Mouse (Mus musculus): ENCODE results near the gene Ehd1. TPM values are rescaled to one million over a fixed set of nuclear protein-coding genes. Genes with fewer than 3 reads are reported as not detected.

Gene Ehd1
- polyA plus RNA-seq, 2 experiments = 38.0 to 81.6 TPM

DNA sequence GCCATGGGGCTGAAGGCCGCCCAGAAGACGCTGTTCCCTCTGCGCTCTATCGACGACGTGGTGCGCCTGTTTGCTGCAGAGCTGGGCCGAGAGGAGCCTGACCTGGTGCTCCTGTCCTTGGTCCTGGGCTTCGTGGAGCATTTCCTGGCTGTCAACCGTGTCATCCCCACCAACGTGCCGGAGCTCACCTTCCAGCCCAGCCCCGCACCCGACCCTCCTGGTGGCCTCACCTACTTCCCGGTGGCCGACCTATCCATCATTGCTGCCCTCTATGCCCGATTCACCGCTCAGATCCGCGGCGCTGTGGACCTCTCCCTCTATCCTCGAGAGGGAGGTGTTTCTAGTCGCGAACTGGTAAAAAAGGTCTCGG lies 58.9 kb downstream of the Ehd1 start:
- Histone ChIP-seq H3K4me1 (replicated peaks; ENCODE audit: control insufficient read depth in 2 of 2, insufficient read depth in 2 of 2, low read length in 1 of 2) (peaks cover 18 to 30% of the 10 kb centered on the region in 2 experiments), H3K27ac (peak overlapping the region; percentile 70), H3K27me3 (ENCODE audit: control insufficient read depth, insufficient read depth, low read length) (no peaks in the 10 kb centered on the region), H3K4me3 (ENCODE audit: insufficient read depth in 1 of 2, low read depth in 2 of 2, low read length in 2 of 2) (peak overlapping the region; percentile 87 to 92), H3K9me3 (ENCODE audit: control insufficient read depth, low read length) (no peaks in the 10 kb centered on the region), H3K9ac (replicated peaks) (peak overlapping the region; percentile 78), H3K36me3 (replicated peaks; ENCODE audit: control insufficient read depth, insufficient read depth, low read depth) (peaks cover 6% of the 10 kb centered on the region), H3K4me2 (ENCODE audit: low read depth) (peak overlapping the region; percentile 100)
- DNase-seq (ENCODE audit: low read depth in 3 of 3, low spot score in 3 of 3) (no peak), ATAC-seq (ENCODE audit: insufficient read depth) (peak; percentile 31; the same call in 1 of the 2 replicates)
- TF ChIP-seq CTCF (IDR thresholded peaks at IDR 0.05; ENCODE audit: low read depth) (peak; percentile 35; the same call in 1 of the 2 replicates), EP300 (IDR thresholded peaks at IDR 0.05; ENCODE audit: low read depth) (no peak)
- under 1% methylated on average over 25 of the region's 25 CpGs for WGBS (ENCODE audit: insufficient replicate concordance)

DNA sequence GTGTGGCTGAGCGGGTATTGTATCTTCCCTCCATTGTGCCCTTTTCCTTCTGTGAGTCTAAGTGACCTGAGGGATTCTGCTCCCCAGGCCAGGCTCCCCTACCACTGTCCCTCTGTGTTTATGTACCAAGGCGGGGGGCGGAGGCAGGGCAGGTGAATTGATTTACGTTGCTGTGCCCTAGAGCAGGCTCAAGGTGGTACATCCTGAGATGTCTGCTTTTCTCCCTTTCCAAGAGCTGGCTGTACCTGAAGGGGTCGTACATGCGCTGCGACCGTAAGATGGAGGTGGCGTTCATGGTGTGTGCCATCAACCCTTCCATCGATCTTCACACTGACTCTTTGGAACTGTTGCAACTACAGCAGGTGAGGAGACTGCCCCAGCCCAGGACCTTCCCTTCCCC lies 60.4 kb downstream of the Ehd1 start:
- WGBS (ENCODE audit: insufficient replicate concordance) = 86% methylated on average over 10 of the region's 10 CpGs
- peaks cover 21 to 37% of the 10 kb centered on the region in 2 experiments for H3K4me1 ChIP-seq (replicated peaks; ENCODE audit: control insufficient read depth in 2 of 2, insufficient read depth in 2 of 2, low read length in 1 of 2)
- no peak overlapping the region for H3K4me3 ChIP-seq (ENCODE audit: insufficient read depth in 1 of 2, low read depth in 2 of 2, low read length in 2 of 2)
- H3K9me3 ChIP-seq (ENCODE audit: control insufficient read depth, low read length) = no peaks in the 10 kb centered on the region
- ATAC-seq (ENCODE audit: insufficient read depth) (no peak), DNase-seq (ENCODE audit: low read depth in 3 of 3, low spot score in 3 of 3) (no peak)
- no peak overlapping the region; the same call in 1 of the 2 replicates for H3K4me2 ChIP-seq (ENCODE audit: low read depth)
- H3K27ac ChIP-seq = no peak overlapping the region
- no peak overlapping the region for H3K9ac ChIP-seq (replicated peaks)
- no peak for TF ChIP-seq CTCF (IDR thresholded peaks at IDR 0.05; ENCODE audit: low read depth)
- no peak for TF ChIP-seq EP300 (IDR thresholded peaks at IDR 0.05; ENCODE audit: low read depth)
- H3K27me3 ChIP-seq (ENCODE audit: control insufficient read depth, insufficient read depth, low read length) = no peaks in the 10 kb centered on the region
- peaks cover 6% of the 10 kb centered on the region for H3K36me3 ChIP-seq (replicated peaks; ENCODE audit: control insufficient read depth, insufficient read depth, low read depth)

DNA sequence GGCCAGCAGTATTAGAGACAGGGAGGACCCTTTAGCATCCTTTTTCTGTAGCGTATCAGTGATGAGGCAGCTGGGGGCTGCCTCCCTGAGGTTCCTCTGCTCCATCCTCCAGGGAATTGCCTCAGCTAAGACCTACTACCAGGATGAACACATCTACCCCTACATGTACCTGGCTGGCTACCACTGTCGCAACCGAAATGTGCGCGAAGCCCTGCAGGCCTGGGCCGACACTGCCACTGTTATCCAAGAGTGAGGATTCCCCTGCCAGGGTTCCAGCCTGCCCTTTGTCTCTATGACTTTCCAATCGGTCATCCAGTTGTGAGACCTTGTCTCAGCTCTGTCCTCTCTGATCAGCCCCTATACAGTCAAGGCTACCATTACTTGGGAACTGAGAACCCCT lies 61.6 kb downstream of the Ehd1 start:
- H3K9me3 ChIP-seq (ENCODE audit: control insufficient read depth, low read length) = no peaks in the 10 kb centered on the region
- H3K36me3 ChIP-seq (replicated peaks; ENCODE audit: control insufficient read depth, insufficient read depth, low read depth) = peaks cover 6% of the 10 kb centered on the region
- H3K4me2 ChIP-seq (ENCODE audit: low read depth) = no peak overlapping the region
- no peak for DNase-seq (ENCODE audit: low read depth in 3 of 3, low spot score in 3 of 3)
- ATAC-seq (ENCODE audit: insufficient read depth) = no peak
- 77% methylated on average over 7 of the region's 7 CpGs for WGBS (ENCODE audit: insufficient replicate concordance)
- no peaks in the 10 kb centered on the region for H3K27me3 ChIP-seq (ENCODE audit: control insufficient read depth, insufficient read depth, low read length)
- H3K9ac ChIP-seq (replicated peaks) = no peak overlapping the region
- TF ChIP-seq EP300 (IDR thresholded peaks at IDR 0.05; ENCODE audit: low read depth) (no peak), CTCF (IDR thresholded peaks at IDR 0.05; ENCODE audit: low read depth) (no peak)
- H3K4me1 ChIP-seq (replicated peaks; ENCODE audit: control insufficient read depth in 2 of 2, insufficient read depth in 2 of 2, low read length in 1 of 2) = peaks cover 21 to 37% of the 10 kb centered on the region in 2 experiments
- no peak overlapping the region for H3K4me3 ChIP-seq (ENCODE audit: insufficient read depth in 1 of 2, low read depth in 2 of 2, low read length in 2 of 2)
- H3K27ac ChIP-seq = no peak overlapping the region

DNA sequence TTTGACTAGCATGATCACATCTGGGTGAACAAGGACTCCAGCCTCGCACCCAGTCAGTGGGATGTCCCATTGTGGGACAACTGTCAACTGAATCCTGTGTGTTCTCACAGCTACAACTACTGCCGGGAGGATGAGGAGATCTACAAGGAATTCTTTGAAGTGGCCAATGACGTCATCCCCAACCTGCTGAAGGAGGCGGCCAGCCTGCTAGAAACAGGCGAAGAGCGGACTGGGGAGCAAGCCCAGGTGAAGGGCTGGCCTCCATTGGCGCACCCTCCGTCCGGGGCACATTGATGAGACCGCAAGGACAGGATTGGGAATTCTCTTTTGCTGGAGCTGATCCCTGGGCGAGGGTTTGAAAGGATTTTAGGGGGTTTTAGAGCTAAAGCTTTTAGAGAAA lies 62.2 kb downstream of the Ehd1 start:
- peaks cover 21 to 40% of the 10 kb centered on the region in 2 experiments for H3K4me1 ChIP-seq (replicated peaks; ENCODE audit: control insufficient read depth in 2 of 2, insufficient read depth in 2 of 2, low read length in 1 of 2)
- H3K27ac ChIP-seq = no peak overlapping the region
- H3K4me3 ChIP-seq (ENCODE audit: insufficient read depth in 1 of 2, low read depth in 2 of 2, low read length in 2 of 2) = no peak overlapping the region
- DNase-seq (ENCODE audit: low read depth in 3 of 3, low spot score in 3 of 3) = no peak
- H3K9me3 ChIP-seq (ENCODE audit: control insufficient read depth, low read length) = no peaks in the 10 kb centered on the region
- ATAC-seq (ENCODE audit: insufficient read depth) = no peak
- H3K9ac ChIP-seq (replicated peaks) = no peak overlapping the region
- 85% methylated on average over 11 of the region's 11 CpGs for WGBS (ENCODE audit: insufficient replicate concordance)
- H3K36me3 ChIP-seq (replicated peaks; ENCODE audit: control insufficient read depth, insufficient read depth, low read depth) = peaks cover 6% of the 10 kb centered on the region
- TF ChIP-seq EP300 (IDR thresholded peaks at IDR 0.05; ENCODE audit: low read depth) (no peak), CTCF (IDR thresholded peaks at IDR 0.05; ENCODE audit: low read depth) (no peak)
- H3K27me3 ChIP-seq (ENCODE audit: control insufficient read depth, insufficient read depth, low read length) = no peaks in the 10 kb centered on the region
- no peak overlapping the region for H3K4me2 ChIP-seq (ENCODE audit: low read depth)

DNA sequence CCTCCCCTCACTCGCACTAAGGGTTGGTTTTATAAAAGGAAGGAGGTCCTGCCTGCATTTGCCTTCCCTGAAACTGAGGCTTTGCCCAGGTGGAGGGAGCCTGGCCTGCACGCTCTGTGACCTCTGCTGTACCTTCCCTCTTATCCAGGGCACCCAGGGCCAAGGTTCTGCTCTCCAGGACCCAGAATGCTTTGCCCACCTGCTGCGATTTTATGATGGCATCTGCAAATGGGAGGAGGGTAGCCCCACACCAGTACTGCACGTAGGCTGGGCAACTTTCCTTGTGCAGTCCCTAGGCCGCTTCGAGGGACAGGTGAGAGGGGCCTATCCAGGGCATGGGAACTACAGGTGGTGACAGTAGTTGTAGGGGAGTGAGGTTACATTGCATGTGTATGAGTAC lies 62.7 kb downstream of the Ehd1 start:
- H3K4me1 ChIP-seq (replicated peaks; ENCODE audit: control insufficient read depth in 2 of 2, insufficient read depth in 2 of 2, low read length in 1 of 2) = peaks cover 16 to 36% of the 10 kb centered on the region in 2 experiments
- TF ChIP-seq EP300 (IDR thresholded peaks at IDR 0.05; ENCODE audit: low read depth) (no peak), CTCF (IDR thresholded peaks at IDR 0.05; ENCODE audit: low read depth) (no peak)
- no peak overlapping the region for H3K4me3 ChIP-seq (ENCODE audit: insufficient read depth in 1 of 2, low read depth in 2 of 2, low read length in 2 of 2)
- H3K36me3 ChIP-seq (replicated peaks; ENCODE audit: control insufficient read depth, insufficient read depth, low read depth) = peaks cover 6% of the 10 kb centered on the region
- no peaks in the 10 kb centered on the region for H3K27me3 ChIP-seq (ENCODE audit: control insufficient read depth, insufficient read depth, low read length)
- H3K4me2 ChIP-seq (ENCODE audit: low read depth) = no peak overlapping the region
- no peak overlapping the region for H3K9ac ChIP-seq (replicated peaks)
- no peaks in the 10 kb centered on the region for H3K9me3 ChIP-seq (ENCODE audit: control insufficient read depth, low read length)
- DNase-seq (ENCODE audit: low read depth in 3 of 3, low spot score in 3 of 3) (no peak), ATAC-seq (ENCODE audit: insufficient read depth) (no peak)
- H3K27ac ChIP-seq = no peak overlapping the region
- WGBS (ENCODE audit: insufficient replicate concordance) = 78% methylated on average over 6 of the region's 6 CpGs

Measured in liver, embryonic 14.5 days (tissue).